Mouse (Mus musculus): ENCODE measurements around the gene Fbxl16.

Fbxl16 gene

DNA sequence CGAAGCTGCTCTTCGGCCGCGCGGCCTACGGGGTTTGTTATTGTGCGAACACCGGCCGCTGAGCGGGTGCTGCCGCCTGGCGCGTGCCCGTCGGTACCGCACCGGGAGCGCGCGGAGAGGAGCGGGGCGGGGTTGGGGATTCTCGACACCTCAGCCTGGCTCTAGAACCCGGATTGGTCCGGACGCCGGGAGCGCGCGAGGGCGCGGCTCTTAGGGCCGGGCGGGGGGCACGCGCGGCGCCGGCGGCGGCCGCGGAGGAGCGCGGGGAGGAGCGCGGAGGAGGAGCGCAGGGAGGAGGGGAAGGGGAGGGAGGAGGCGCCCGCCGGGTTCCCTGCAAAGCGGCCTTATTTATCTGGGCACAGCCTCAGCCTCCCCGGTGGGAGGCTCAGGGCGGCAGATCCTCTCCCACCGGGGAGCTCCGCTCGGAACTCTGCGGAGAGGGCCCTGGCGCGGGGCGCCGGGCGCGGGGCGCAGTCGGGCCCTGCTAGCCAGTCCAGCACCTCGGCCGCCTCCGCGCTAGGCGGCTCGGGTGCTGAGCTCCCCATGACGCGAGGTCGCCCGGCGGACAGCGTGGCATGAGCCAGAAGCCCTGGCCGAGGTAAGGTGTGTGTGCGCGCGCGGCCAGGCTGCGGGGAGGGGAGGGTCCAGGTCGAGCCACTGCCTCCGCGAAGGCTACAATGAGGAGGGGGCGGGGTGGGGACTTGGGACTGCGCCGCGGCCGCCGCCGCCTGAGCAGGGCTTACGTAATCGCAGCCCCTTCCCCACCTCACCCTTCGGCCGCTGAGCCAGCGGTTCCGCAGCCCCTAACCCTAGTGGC is at the start of gene Fbxl16:
TSS of gene Fbxl16 (plus strand) at position 297 of the 817 bp plus-strand sequence.
- DNase-seq: peak; percentile 95

DNA sequence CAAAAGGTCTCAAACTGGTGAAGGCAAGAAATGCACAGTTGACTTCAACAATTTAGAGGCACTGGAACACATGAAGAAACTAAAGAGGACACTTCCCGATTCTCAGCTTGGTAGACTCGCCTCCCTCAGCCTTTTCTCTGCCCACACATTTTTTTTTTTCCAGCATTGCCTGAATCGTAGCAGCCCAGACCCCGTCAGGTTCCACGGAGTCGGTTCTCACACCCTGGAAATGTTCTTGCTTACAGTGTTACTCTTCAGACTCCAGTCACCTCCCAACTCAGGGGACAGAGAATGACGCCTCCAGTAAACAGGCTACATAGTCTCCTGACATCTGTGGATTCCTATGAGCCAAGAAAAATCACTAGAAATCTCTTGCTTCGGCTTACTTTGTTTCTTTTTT is 48.7 kb upstream of the Fbxl16 start:
- DNase-seq: no peak

DNA sequence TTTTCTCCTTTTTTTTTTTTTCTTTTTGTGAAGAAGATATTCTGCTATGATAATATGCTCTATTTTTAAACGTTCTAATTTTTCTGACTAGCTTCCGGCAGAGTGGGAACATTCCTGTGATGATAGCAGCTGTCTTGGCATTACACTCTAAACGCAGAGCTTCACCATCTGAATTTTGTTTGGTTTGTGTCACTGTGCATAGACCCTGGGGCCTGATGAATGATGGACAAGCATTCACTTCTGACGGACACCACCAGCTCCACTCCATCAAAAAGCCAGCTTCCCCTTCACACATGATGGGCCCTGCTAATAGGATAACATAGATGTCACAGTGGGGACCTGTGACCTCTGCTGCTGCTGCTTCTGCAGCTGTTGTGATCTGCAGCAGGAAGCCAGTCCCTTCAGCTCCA is 47.3 kb upstream of the Fbxl16 start:
- DNase-seq: no peak

DNA sequence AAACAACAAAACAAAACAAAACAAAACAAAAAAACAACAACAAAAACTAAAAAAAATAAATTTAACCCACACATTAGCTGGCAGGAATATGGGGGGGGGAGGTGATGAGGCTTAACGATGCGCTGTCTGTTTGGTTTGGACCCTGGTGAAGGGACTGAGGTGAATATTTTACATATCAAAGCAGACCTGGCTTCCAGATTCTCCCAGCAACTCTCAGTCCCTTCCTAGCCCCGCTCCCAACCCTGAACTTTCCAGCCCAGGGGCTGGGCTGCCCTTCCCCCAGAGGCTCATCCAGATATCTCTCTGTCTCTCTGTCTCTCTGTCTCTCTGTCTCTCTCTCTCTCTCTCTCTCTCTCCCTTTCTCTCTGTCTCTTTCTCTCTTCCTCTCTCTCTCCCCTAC is 46.3 kb upstream of the Fbxl16 start:
- DNase-seq: no peak

DNA sequence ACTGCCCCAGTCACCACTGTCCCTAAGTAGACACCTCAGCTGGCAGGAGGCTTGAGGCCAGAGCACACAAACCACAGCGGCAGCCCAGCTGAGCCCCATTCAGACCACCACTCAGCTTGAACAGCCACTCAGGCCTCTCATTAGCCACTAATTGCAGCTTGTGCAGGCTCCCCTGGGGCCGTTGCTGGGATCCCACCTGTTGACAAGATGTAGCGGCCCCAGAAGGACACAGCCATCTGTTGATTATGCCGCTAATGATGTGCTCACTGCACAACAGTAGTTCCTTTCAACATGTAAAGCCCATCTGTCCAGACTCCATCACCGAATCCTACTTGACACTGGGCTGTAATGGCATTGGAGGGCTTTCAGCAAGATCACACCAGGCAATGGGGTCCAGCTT is 43.0 kb upstream of the Fbxl16 start:
- no peak for DNase-seq

DNA sequence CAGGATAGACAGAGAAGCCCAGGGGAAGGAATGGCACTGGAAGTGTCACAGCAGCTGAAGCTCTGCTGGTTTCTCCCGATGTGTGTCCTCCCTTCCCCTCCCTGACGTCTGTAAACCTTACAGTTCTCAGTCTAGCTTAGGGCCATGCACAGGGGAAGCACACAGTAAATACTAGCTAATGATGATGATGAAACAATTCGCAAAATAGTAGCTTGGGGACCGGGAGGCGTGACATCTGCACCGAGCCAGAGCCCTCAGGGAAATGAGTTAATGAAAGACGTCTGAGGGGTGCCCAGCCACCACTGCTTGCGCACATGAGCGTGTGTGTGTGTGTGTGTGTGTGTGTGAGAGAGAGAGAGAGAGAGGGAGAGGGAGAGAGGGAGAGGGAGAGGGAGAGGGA is 39.6 kb upstream of the Fbxl16 start:
- no peak for DNase-seq

DNA sequence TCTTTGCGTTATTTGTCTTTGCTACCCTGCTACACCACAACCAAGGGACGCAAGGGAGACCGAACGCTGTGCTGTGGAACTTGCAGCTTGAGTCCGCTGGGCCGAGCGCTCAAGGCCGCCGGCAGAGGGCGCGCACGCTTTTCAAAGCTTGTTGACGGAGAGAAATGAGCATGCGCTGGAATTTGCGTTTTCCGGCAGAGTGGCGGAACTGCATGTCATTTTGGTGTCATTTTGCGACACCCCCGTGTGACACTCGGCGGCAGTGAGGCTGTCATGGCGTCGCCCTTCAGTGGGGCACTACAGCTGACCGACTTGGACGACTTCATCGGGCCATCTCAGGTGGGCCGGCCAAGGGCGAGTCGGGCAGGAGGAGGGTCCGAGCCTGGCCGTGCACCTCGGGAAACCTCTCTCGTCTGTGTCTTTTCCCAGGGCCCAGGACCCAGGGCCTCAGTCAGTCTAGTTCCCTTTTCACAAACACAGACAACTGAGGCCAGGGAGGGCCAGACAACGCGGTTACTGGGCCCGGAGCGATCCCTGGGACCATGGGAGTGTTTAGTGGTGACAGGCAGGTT is 35.2 kb upstream of the Fbxl16 start, which contains the start of gene Narfl:
TSS of gene Narfl (plus strand) at position 228 of the 572 bp plus-strand sequence.
- peak; percentile 97 for DNase-seq

DNA sequence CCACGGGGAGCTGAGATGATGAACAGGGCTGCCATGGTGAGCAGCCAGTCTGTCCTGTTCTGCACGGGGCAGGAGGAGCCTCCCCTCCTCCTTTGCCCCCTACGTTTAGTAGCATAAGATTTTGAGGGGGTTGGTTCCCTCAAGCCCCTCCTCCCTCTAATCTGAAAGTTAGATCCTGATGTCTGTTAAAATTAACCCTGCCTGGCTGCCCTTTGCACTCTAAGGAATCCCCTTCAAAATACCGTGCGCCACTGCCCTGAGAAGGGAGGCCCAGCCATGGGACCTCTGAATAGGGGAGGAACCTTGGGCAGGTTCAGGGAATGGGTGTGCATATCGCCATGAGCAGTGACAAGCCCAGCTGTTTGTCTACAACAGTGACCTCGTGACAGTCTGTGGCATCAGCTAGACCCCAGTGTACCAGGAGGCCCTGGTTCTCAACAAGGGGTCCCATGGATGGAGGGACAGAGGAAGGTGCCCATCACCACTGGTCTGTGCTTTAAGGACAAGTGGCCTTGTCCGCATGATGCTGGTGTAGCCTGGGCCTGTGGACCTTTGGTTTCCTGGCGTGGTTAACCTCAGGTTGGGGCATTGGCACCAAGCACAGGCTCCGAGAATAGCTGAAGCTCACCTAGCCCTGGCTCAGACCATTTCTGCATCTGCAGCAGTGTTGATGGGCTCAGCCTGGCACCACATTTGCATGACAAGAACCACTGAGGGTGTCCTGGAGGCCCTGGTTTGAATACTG is 33.4 kb upstream of the Fbxl16 start:
- peak; percentile 6 for DNase-seq

DNA sequence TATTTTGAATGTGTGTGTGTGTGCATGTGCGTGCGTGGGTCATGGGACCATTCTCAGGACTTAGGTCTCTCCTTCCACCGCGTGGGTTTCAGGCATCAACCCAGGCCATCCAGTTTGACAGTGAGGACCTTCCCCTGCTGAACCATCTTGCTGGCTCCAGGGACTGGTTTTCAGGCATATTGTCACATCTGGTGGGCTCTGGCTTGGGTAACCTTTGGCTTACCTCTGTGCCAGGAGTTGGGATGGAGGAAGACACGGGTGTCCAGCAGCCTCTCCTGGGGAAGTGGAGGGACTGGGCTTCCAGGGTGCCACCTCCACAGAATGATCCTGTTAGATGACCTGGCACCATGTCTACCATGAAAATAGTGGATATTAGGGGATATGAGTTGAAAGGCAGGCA is 30.9 kb upstream of the Fbxl16 start:
- DNase-seq: peak; percentile 4

DNA sequence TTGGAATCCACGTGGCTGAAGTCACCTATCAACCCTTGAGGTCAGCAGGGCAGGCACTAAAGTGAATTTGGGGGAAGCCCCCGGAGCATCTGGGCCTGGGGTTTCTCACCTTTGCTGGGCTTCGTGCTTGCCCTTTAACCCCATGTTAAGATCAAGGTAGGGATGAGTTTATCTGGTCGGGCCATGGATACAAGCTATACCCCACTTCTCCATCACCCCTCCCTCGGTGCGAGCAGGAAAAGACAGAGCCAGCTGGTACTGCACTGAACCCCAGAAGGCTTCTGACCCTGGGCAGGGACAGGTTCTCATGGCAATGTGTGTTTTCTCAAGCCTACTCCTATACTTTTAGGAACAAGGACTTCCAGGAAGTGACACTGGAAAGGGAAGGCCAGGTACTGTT is 27.5 kb upstream of the Fbxl16 start:
- no peak for DNase-seq

DNA sequence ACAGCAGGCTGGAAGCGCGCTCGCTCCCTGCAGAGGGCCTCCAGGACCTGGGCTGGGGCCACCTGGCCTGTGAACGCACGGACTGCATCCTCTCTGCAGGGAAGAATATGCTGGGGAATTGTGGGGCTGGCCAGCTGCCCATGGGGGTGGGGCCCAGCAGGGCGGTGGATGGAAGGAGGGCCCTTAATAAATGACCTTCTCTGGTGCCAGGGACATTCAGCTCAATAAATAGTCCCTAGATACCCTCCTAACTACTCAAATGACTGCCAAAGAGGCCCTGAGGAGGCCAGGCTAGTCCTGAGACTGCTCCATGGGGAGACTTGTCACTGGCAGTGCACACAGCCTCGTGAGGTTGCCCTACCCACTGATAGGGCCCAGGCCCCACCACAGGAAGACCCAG is 25.8 kb upstream of the Fbxl16 start:
- peak; percentile 60 for DNase-seq

DNA sequence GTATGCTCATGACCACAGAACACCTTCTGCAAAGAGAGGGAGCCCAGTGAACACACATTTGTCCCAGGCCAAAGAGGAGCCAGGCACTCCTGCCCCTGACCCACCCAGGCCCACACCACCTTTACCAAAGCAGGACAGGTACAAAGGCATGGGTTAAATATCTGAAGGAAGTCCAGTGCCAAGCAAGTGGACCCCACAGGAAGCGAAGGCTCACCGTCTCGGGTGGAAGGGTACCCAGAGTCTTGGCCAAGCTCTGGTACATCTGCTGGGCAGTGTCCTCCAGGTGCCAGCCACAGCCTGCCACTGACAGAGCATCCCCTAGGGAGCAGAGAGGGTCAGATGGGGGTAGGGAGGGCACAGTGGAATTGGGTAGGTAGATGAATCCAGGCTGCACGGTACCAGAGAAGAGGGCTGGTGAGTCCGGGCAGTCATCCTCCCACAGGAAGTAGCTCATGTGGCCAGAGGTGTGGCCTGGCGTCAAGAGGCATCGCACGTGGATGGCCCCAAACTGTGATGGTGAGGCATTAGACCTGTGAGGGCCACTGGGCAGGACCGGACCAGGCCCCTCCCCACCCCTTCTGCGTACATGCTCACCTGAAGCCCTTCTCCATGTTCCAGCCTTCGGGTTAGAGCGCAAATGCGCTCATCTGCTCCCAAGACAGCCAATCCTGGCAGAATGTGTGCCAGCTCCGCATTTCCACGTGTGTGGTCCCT is 24.9 kb upstream of the Fbxl16 start:
- peak; percentile 33 for DNase-seq

DNA sequence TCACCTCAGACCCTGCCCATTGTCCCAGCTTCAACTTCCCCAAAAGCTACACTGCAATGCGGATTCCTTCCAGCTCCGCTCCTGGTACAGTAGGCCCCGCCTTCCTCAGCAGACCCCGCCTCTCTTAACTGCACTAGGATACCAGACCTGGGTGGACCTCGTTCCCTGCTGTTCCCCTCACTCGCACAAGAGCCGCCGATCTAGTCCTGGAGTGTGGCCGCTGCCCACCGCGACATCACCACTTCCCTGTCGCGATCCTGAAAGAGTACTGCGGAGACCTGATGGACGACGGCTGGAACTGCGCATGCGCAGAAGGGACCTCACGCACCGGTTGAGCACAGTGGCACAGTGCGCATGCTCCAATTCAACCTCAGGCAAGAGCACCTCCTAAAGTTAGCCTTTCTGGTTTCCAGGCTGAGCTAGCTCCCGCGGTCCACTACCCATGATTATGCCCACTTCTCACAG is 23.6 kb upstream of the Fbxl16 start, which contains the start of gene Haghl:
TSS of gene Haghl (minus strand) at position 393 of the 465 bp plus-strand sequence.
- DNase-seq: peak; percentile 97

DNA sequence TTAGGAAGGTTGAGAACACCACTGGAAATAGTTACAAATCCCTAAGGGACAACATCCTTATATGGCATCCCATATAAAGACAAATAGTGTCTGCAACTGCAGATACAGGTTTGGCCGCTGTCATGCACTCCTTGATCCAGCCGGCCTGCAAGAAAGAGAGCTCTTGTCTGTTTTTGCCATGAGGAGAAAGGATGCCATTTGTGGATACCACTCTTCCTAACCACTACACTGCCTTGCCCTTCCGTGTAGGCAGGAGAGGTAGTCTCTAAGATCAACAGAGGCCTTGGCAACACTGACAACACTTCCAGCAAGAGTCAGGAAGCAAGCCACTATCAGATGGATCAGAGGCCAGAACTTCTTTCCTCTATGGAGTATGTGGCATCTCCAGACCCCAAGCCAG is 22.6 kb upstream of the Fbxl16 start, which contains the start of gene Ccdc78:
TSS of gene Ccdc78 (plus strand) at position 301 of the 400 bp plus-strand sequence.
- DNase-seq: peak; percentile 8

DNA sequence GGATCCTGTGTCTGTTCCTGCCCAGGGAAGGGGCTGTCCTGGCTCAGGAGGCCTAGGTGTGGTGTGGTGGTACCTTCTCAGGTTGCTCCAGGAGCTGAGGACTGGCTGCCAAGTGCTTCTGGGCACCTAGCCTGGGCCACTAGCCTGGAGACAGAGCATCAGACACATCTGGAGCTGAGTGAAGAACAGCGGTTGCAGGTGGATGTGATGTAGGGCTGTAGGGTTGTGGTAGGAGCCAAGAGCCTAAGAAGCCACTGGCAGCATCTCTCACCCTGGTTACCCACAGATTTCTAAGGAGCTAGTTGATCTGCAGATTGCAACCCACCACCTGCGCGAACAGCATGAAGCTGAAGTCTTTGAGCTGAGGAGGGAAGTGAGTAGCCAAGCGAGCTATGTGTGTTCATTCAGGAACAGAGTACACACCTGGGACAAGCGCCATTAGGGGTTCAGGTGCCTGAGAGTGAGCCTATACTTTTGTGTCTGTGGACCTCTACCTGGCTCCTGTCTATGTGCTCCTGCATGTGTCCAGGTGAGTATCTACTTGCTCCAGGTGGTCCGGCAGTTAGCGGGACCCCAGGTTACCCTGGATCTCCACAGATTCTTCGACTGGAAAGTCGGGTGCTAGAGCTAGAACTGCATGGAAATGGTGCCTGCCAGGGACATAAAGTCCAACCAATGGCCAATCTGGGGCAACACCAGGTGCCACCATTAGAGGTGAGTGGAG is 21.9 kb upstream of the Fbxl16 start:
- DNase-seq: peak; percentile 10

DNA sequence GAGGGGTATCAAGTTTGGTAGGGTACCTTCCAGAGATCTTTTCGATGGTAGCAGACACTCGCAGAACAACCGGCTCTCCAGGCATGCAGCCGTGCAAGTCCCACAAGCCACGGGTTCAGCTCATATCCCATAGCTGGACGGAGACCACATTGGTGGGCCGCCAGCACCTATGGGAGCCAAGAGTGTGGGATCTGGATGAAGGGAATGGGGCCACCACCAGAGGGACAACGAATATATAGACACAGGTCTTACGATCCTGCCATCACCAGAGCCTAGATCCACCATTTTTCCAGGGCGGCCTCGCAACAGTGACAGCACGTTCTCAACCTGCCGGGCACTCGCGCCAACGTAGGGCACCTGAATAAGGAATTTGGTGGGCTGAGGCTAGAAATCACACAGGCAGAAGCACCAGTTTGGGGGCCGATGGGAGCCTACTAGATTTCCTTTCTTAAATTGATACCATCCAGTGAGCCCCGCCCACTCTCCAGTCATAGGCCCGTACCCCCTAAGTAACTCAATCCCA is 17.5 kb upstream of the Fbxl16 start:
- DNase-seq: no peak

DNA sequence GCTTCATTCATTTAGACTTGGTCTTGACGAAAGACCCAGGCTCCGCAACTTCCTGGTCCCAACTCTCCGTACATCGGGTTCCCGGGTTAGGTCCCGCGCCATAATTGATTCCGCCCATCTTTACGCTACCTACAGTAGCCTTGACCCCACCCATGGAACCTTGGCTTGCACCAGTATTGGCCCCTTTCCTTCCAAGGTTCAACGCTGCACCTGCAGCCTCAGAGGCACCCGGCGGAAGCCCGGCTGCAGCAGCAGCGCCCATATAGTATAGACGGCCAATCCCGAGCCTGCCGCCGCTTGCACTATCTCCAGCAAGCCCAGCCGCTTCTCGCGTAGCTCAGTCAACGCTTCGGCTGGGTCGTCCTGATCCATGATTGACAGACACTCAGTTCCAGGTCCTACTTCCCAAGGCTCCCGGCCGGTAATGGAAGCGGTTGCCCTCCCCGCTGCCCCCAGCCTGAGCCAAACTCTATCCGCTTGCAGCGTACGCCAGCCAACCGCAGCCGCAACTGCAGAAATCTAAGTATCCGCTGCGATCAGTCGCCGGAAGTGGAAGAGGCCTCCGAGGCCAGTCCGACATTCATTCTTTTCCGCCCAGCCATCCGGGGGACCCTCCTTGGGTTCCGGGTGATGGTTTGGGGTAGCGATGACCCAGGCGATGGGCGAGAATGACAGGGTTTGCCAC is 16.9 kb upstream of the Fbxl16 start:
- peak; percentile 83 for DNase-seq

DNA sequence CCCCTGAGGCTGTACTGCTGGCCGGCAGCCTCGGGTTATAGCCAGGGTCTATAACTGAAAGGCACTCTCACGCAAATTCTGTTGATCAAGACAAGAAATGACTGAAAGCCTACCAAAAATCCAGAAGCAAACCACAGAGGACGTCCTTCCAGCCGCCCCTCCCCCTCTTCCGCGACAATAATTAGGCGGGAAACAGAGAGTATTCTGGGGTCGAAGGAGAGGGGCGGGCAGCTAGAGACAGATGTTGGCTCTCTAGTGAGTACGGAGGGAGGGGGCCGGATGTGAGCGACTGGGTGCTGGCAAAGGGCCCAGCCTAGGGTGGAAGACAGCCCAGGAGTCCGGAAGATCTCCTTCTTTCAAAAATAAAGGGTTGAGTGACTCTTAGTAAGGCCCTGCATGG is 16.3 kb upstream of the Fbxl16 start, which contains the start of gene Fam173a:
TSS of gene Fam173a (minus strand) at position 287 of the 400 bp plus-strand sequence.
- DNase-seq: no peak

DNA sequence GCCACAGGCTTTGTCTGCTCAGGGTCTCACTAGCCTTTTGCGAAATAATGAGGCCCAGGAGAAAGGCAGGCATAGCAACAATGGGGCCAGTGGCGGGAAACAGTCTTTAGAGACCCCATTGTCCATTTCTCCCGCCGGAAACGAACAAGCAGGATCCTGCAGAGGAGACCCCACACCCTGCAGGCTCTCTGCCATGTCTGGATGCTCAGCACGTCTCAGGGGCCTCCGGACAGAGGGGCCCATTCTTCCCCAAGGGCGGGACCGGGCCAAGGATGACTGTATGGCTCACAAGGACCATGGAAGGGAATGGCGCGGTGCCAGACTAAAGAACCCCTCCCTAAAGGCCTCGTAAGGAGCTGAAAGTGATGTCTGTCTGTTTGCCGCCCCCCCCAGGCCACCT is 14.7 kb upstream of the Fbxl16 start:
- no peak for DNase-seq

DNA sequence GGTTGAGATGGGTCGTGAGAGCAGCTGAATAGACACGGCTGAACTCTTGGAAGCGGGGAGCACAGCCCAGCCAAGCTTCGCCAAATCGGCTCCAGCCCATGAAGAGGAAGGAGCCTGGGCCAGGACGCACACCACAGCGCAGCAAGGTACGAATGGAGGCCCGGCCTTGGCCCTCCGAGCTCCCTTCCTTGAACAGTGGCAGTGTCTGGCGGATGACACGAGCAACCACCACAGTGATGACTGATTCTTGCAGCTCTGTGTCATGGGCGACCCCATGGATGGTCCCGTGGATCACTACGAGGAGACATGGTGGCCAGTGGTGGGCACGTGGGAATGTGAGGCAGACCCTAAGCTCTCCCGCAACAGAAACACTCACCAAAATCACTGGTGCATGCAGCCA is 13.9 kb upstream of the Fbxl16 start:
- no peak for DNase-seq

DNA sequence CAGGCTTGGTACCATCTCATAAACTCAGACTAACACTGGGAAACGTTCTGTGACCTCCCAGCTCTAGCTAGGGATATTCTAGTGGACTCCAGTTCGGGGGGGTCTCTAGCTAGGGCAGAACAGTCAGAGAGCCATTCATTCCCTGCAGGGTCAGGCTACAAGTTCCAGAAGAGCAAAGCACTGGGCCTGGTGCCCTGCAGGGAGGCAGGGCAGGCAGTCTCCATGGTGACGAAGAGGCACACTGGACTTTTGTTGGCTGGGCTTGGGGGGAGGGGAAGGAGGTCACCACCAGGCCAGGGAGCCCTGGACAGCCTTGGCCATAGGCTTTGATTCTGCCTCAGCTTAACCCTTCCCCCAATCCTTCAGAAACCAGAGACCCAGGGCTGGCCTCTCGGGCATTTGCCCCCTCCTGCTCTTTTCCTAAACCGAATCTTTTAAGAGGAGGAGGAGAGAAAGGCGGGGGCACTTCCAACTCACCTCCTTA is 13.2 kb upstream of the Fbxl16 start, which contains the start of gene AC134908.4:
TSS of gene AC134908.4 (minus strand) at position 51 of the 484 bp plus-strand sequence.
- no peak for DNase-seq
